Mouse (Mus musculus) stomach, embryonic 15.5 days (tissue): ENCODE results near the gene Dcpp2. TPM values are rescaled to one million over a fixed set of nuclear protein-coding genes. Genes with fewer than 3 reads are reported as not detected.
"Not testable (repeated sequence)": the region's sequence is repeated elsewhere in the genome, so short reads cannot be mapped to it uniquely, and the experiment has no call there.

ENCODE experiments used
- ATAC-seq: fragments of 200-750 bp; cut with Nextera tagmentation; 2 replicates; pipeline ENCODE4 v1.8.0; 2017; ENCODE audit warnings: low read depth, moderate number of reproducible peaks, moderate TSS enrichment; ENCODE audit not compliant: insufficient read depth, low FRiP score
- H3K27ac ChIP-seq: fragments of 300-500 bp; sonication (generic); 2 replicates; pipeline ENCODE4 v1.5.1; 2015; ENCODE audit warnings: mild to moderate bottlenecking, inconsistent platforms
- H3K27me3 ChIP-seq: fragments of 300-500 bp; sonication (generic); replicated peaks from 2 replicates; pipeline ENCODE4 v1.6.1; 2015; ENCODE audit warnings: inconsistent platforms
- H3K36me3 ChIP-seq: fragments of 300-500 bp; sonication (generic); 2 replicates; pipeline ENCODE4 v1.6.1; 2015; ENCODE audit warnings: inconsistent platforms
- H3K4me1 ChIP-seq: fragments of 300-500 bp; sonication (generic); 2 replicates; pipeline ENCODE4 v1.6.1; 2015; ENCODE audit warnings: inconsistent platforms
- H3K4me2 ChIP-seq: fragments of 300-500 bp; sonication (generic); 2 replicates; pipeline ENCODE4 v1.6.1; 2015; ENCODE audit warnings: mild to moderate bottlenecking, inconsistent platforms
- H3K4me3 ChIP-seq: fragments of 300-500 bp; sonication (generic); replicated peaks from 2 replicates; pipeline ENCODE4 v1.5.1; 2015; ENCODE audit warnings: inconsistent platforms
- H3K9ac ChIP-seq: fragments of 300-500 bp; sonication (generic); 2 replicates; pipeline ENCODE4 v1.6.1; 2015; ENCODE audit warnings: inconsistent platforms
- H3K9me3 ChIP-seq: fragments of 300-500 bp; sonication (generic); 2 replicates; pipeline ENCODE4 v1.6.1; 2016; ENCODE audit warnings: inconsistent platforms
- WGBS: fragments of 180-500 bp; shearing (Covaris S2); methylation state at CpG from one replicate; pipeline ENCODE4 v1.1.7; 2015; 5-methylcytosine and 5-hydroxymethylcytosine counted together
- polyA plus RNA-seq: library from polyadenylated mRNA; unstranded; fragments of >200 nt; fragmentation: Nextera tagmentation; extraction: Ambion mirVana; gene quantifications from 2 replicates; pipeline ENCODE4 v1.2.1, GENCODE M21; 2015

The Dcpp2 gene
- polyA plus RNA-seq, 1 experiment from 2014 or later: not detected

DNA sequence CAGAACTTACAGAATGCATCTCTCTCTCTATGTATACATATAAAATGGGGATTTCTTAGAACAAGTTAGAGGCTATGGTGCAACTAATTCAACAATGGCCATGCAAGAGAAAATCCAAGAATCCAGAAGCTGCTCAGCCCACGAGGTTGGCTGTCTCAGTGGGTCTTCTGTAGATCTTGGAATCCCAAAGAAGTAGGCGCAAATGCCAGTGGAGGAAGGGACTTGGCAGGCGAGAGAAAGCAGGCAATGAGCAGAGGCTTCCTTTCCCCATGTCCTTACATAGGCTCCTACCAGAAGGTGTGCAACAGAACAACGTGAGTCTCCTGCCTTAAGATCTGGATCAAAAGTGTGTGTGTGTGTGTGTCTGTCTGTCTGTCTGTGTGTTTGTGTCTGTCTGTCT is 66.8 kb downstream of the Dcpp2 start:
- WGBS: 79% methylated on average over 4 of the region's 4 CpGs
- H3K4me1 ChIP-seq, H3K9me3 ChIP-seq, H3K9ac ChIP-seq, H3K4me3 ChIP-seq, H3K27ac ChIP-seq, H3K4me2 ChIP-seq, H3K36me3 ChIP-seq, H3K27me3 ChIP-seq, ATAC-seq: not testable (repeated sequence)

- H3K4me2 ChIP-seq: no peak overlapping the region
- H3K27me3 ChIP-seq: no peaks in the 10 kb centered on the region
- H3K27ac ChIP-seq: no peak overlapping the region
- no peaks in the 10 kb centered on the region for H3K36me3 ChIP-seq
- no peak overlapping the region for H3K4me3 ChIP-seq
- no peak overlapping the region for H3K9ac ChIP-seq
- H3K4me1 ChIP-seq: no peaks in the 10 kb centered on the region
- WGBS: 69% methylated on average over 2 of the region's 2 CpGs
- ATAC-seq: no peak
- H3K9me3 ChIP-seq: no peaks in the 10 kb centered on the region
Measured at GRCm38 (mm10) chr17:23949068-23949467, 68.4 kb downstream of the Dcpp2 start.

Other genes with a start within 250 kb of the Dcpp2 start
- gene Mmp25, start 235.6 kb upstream of the Dcpp2 start, polyA plus RNA-seq: 0.66 and 0.78 TPM in 2 replicates
- 9.9 and 12.2 TPM in 2 replicates for gene Bicdl2, start 220.4 kb upstream of the Dcpp2 start, polyA plus RNA-seq
- 73.7 and 84.8 TPM in 2 replicates for gene Hcfc1r1, start 207.3 kb upstream of the Dcpp2 start, polyA plus RNA-seq
- 37.8 and 39.9 TPM in 2 replicates for gene Thoc6, start 207.0 kb upstream of the Dcpp2 start, polyA plus RNA-seq
- 23.8 and 25.4 TPM in 2 replicates for gene Tnfrsf12a, start 203.4 kb upstream of the Dcpp2 start, polyA plus RNA-seq
- gene Cldn6, start 201.6 kb upstream of the Dcpp2 start, polyA plus RNA-seq: 92.7 and 122 TPM in 2 replicates
- 1.8 and 2.4 TPM in 2 replicates for gene Cldn9, start 196.9 kb upstream of the Dcpp2 start, polyA plus RNA-seq
- 0.06 and 0.22 TPM in 2 replicates for gene 1520401A03Rik, start 158.1 kb upstream of the Dcpp2 start, polyA plus RNA-seq
- gene Pkmyt1, start 154.5 kb upstream of the Dcpp2 start, polyA plus RNA-seq: 47.4 and 49.9 TPM in 2 replicates
- gene Paqr4, start 140.0 kb upstream of the Dcpp2 start, polyA plus RNA-seq: 22.6 and 23.2 TPM in 2 replicates
- 0.49 and 0.74 TPM in 2 replicates for gene Kremen2, start 135.0 kb upstream of the Dcpp2 start, polyA plus RNA-seq
- 48.9 and 50.5 TPM in 2 replicates for gene Flywch1, start 109.3 kb upstream of the Dcpp2 start, polyA plus RNA-seq
- gene Flywch2, start 94.8 kb upstream of the Dcpp2 start, polyA plus RNA-seq: 18.1 and 23.5 TPM in 2 replicates
- 448 and 501 TPM in 2 replicates for gene Srrm2, start 90.3 kb upstream of the Dcpp2 start, polyA plus RNA-seq
- 938 and 1,022 TPM in 2 replicates for gene Elob, start 51.7 kb upstream of the Dcpp2 start, polyA plus RNA-seq
- gene Prss33, start 44.8 kb upstream of the Dcpp2 start, polyA plus RNA-seq: 0.17 TPM in 1 of 2 replicates, not detected in the other
- 2.9 and 4.0 TPM in 2 replicates for gene Prss32, start 37.0 kb upstream of the Dcpp2 start, polyA plus RNA-seq
- 1.6 and 1.9 TPM in 2 replicates for gene Prss41, start 36.7 kb upstream of the Dcpp2 start, polyA plus RNA-seq
- gene Prss21, start 12.8 kb upstream of the Dcpp2 start, polyA plus RNA-seq: not detected in 2 replicates
- gene Dcpp1, start within 50 bp of the Dcpp2 start, polyA plus RNA-seq: not detected in 2 replicates
- gene Dcpp3, start 36.6 kb downstream of the Dcpp2 start, polyA plus RNA-seq: not detected in 2 replicates
- not detected in 2 replicates for gene Sbp, start 60.8 kb downstream of the Dcpp2 start, polyA plus RNA-seq
- not detected in 2 replicates for gene Sbpl, start 74.4 kb downstream of the Dcpp2 start, polyA plus RNA-seq
- 0.45 TPM in 1 of 2 replicates, not detected in the other for gene Prss30, start 99.7 kb downstream of the Dcpp2 start, polyA plus RNA-seq
- 1.9 and 3.0 TPM in 2 replicates for gene Prss22, start 117.2 kb downstream of the Dcpp2 start, polyA plus RNA-seq
- gene Prss27, start 157.3 kb downstream of the Dcpp2 start, polyA plus RNA-seq: 2.4 and 6.3 TPM in 2 replicates
- gene Kctd5, start 192.6 kb downstream of the Dcpp2 start, polyA plus RNA-seq: 58.4 and 61.4 TPM in 2 replicates